In genomic region chr13:74008948-74009718, GRCm38 (mm10) we compare ENCODE assay signal across 8 mouse cellular contexts. TPM values are rescaled to one million over a fixed set of nuclear protein-coding genes. Genes with fewer than 3 reads are reported as not detected.
A peak's percentile ranks its signal among the peaks of the same experiment; 100 is the strongest.
DNase-seq lines count a peak whose midpoint lies in the region; ATAC-seq and TF ChIP-seq lines count a peak whose summit lies in the region.

Tppp (plus strand) TSS chr13:74009407.

- H3K36me3 ChIP-seq in hindbrain, embryonic 11.5 days (ENCODE audit: control insufficient read depth, insufficient read depth, low read length) = no peaks in the 10 kb centered on the region
- H3K36me3 ChIP-seq in lung, embryonic 16.5 days (ENCODE audit: control insufficient read depth, insufficient read depth, low read length) = no peaks in the 10 kb centered on the region
- H3K36me3 ChIP-seq in thymus, adult 2 months (ENCODE audit: control insufficient read depth, insufficient read depth, low read length) = no peaks in the 10 kb centered on the region

- under 1% methylated on average over 43 of the region's 56 CpGs for WGBS in hindbrain, embryonic 11.5 days
- WGBS in lung, embryonic 16.5 days = under 1% methylated on average over 52 of the region's 56 CpGs
- WGBS in thymus, adult 2 months = 1% methylated on average over 56 of the region's 56 CpGs

- H3K4me3 ChIP-seq in hindbrain, embryonic 11.5 days (ENCODE audit: low read depth, low read length) = peak within 1 kb of the TSS; percentile 53
- H3K4me3 ChIP-seq in lung, embryonic 16.5 days (ENCODE audit: low read length) = peak within 1 kb of the TSS; percentile 58
- peak within 1 kb of the TSS; percentile 40 for H3K4me3 ChIP-seq in thymus, adult 2 months (ENCODE audit: control insufficient read depth, insufficient read depth, low read length)

- H3K4me1 ChIP-seq in hindbrain, embryonic 11.5 days (replicated peaks; ENCODE audit: control insufficient read depth, insufficient read depth, low read length) = no peaks in the 10 kb centered on the region
- peaks cover 3% of the 10 kb centered on the region; the same call in 1 of the 2 replicates for H3K4me1 ChIP-seq in lung, embryonic 16.5 days (replicated peaks; ENCODE audit: control insufficient read depth, insufficient read depth, low read length)
- H3K4me1 ChIP-seq in thymus, adult 2 months (replicated peaks; ENCODE audit: control insufficient read depth, insufficient read depth, low read length) = peaks cover 16% of the 10 kb centered on the region

- no peaks in the 10 kb centered on the region for H3K9me3 ChIP-seq in hindbrain, embryonic 11.5 days (ENCODE audit: control insufficient read depth, low read length)
- no peaks in the 10 kb centered on the region for H3K9me3 ChIP-seq in lung, embryonic 16.5 days (ENCODE audit: control insufficient read depth, low read length)

- peak; percentile 93 for ATAC-seq in hindbrain, embryonic 11.5 days (ENCODE audit: low FRiP score)
- peak; percentile 98 for ATAC-seq in lung, embryonic 16.5 days (ENCODE audit: low read depth)

- peak within 1 kb of the TSS; percentile 54 for H3K9ac ChIP-seq in hindbrain, embryonic 11.5 days (ENCODE audit: low read depth, low read length)
- peak within 1 kb of the TSS; percentile 68 for H3K9ac ChIP-seq in lung, embryonic 16.5 days (ENCODE audit: low read length)

- peaks cover 10% of the 10 kb centered on the region for H3K27me3 ChIP-seq in hindbrain, embryonic 11.5 days (ENCODE audit: control insufficient read depth, insufficient read depth, low read length)
- peaks cover 14% of the 10 kb centered on the region for H3K27me3 ChIP-seq in lung, embryonic 16.5 days (ENCODE audit: control insufficient read depth, insufficient read depth, low read depth, low read length)
- H3K27me3 ChIP-seq in thymus, adult 2 months (ENCODE audit: control insufficient read depth, insufficient read depth, low read length) = no peaks in the 10 kb centered on the region; the same call in 1 of the 2 replicates

- peak; percentile 58 for DNase-seq in NIH3T3 (ENCODE audit: low read depth)
- peak; percentile 91 to 95 for DNase-seq in cerebellum, postnatal 10 days
- peak; percentile 91 for DNase-seq in frontal cortex, postnatal 10 days (ENCODE audit: low spot score in 2 of 2)
- peak; percentile 86 for DNase-seq in hindbrain, embryonic 11.5 days (ENCODE audit: low spot score)
- DNase-seq in layer of hippocampus, adult 9-11 months = peak; percentile 97
- peak; percentile 91 for DNase-seq in ovary, adult 18-20 months (ENCODE audit: low spot score)
- peak; percentile 93 for DNase-seq in thymus, adult 2 months

- H3K27ac ChIP-seq in hindbrain, embryonic 11.5 days (ENCODE audit: low read depth, low read length) = peak within 1 kb of the TSS; percentile 12; the same call in 1 of the 2 replicates
- no peak within 1 kb of the TSS for H3K27ac ChIP-seq in lung, embryonic 16.5 days (ENCODE audit: low read length)
- H3K27ac ChIP-seq in thymus, adult 2 months (ENCODE audit: control insufficient read depth, insufficient read depth, low read length) = no peak within 1 kb of the TSS

- peak; percentile 38; the same call in 1 of the 2 replicates for TF ChIP-seq CTCF in thymus, adult 2 months (IDR thresholded peaks at IDR 0.05; ENCODE audit: borderline replicate concordance, control insufficient read depth, extremely low read depth, insufficient read depth, low read length, poor library complexity)

- no peak for TF ChIP-seq POLR2A in thymus, adult 2 months (IDR thresholded peaks at IDR 0.05; ENCODE audit: control insufficient read depth, extremely low read depth, insufficient read depth, low read length, poor library complexity)

- H3K4me2 ChIP-seq in hindbrain, embryonic 11.5 days (replicated peaks; ENCODE audit: low read depth, low read length) = peak within 1 kb of the TSS; percentile 98
- H3K4me2 ChIP-seq in lung, embryonic 16.5 days (ENCODE audit: low read depth, low read length) = peak within 1 kb of the TSS; percentile 99

RNA-seq across cellular contexts. Expression of gene Tppp, which starts in this region (rescaled TPM):
- polyA plus RNA-seq in hindbrain, embryonic 11.5 days (2014; fragmentation: Nextera tagmentation; extraction: Ambion mirVana) = 4.0 and 4.9 TPM in 2 replicates
- 1.3 and 1.7 TPM in 2 replicates for polyA plus RNA-seq in lung, embryonic 16.5 days (2015; fragmentation: Nextera tagmentation; extraction: Ambion mirVana)
- 5.3 and 7.0 TPM in 2 replicates for polyA plus RNA-seq in thymus, adult 2 months (2012; rRNA removed)
